Mouse (Mus musculus): ENCODE data around the gene Rfesd. TPM values are rescaled to one million over a fixed set of nuclear protein-coding genes. Genes with fewer than 3 reads are reported as not detected.

The Rfesd gene
- 18.6 and 23.4 TPM in 2 replicates for polyA plus RNA-seq (2014; fragmentation: Nextera tagmentation; extraction: Ambion mirVana)

GRCm38 (mm10) chr13:76017974-76018843, at the start of gene Rfesd:
Rfesd (minus strand) TSS chr13:76018719.
- Histone ChIP-seq H3K4me3 (ENCODE audit: low read depth, low read length) (peak within 1 kb of the TSS; percentile 74), H3K4me1 (ENCODE audit: control insufficient read depth, insufficient read depth, low read length) (peaks cover 3% of the 10 kb centered on the region; the same call in 1 of the 2 replicates), H3K9me3 (ENCODE audit: control insufficient read depth, low read length) (no peaks in the 10 kb centered on the region), H3K4me2 (ENCODE audit: low read depth, low read length) (peak within 1 kb of the TSS; percentile 61), H3K27ac (ENCODE audit: low read depth, low read length) (peak within 1 kb of the TSS; percentile 96), H3K9ac (replicated peaks; ENCODE audit: low read depth, low read length) (peak within 1 kb of the TSS; percentile 90), H3K36me3 (ENCODE audit: control insufficient read depth, insufficient read depth, low read length) (no peaks in the 10 kb centered on the region), H3K27me3 (ENCODE audit: control insufficient read depth, insufficient read depth, low read length) (no peaks in the 10 kb centered on the region)
- WGBS, result 1% methylated on average over 50 of the region's 50 CpGs
- peak; percentile 100 for ATAC-seq (ENCODE audit: low read depth)

DNA sequence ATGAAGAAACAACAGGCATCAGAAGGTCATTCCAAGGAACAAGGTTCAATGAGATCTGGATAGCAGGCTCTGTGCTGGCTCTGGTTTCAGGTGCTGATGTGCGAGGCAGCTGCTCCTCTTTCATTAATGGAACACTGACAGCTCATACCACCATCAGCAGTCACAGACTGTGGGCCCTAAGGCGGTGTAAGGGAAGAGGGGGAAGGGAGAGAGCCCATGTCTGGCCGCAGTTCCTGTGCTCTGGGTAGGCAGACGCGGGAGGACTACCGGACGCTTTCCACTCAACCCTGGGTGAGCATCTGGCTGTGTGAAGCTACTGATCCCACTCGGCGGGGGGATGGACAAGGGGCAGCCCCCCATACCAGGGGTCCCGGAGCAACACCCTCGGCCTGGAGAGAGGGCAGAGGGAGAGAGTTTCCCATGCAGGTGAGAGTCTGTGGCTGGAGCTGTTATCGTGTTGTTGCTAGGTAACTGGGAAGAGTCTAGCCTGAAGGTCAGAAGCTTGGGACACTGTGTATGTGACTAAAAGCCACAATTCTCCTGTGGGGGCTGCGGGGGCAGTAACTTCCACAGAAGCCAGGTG, 45.9 kb upstream of the Rfesd start:
- no peak overlapping the region for H3K4me2 ChIP-seq (ENCODE audit: low read depth, low read length)
- WGBS, result 87% methylated on average over 13 of the region's 13 CpGs
- H3K4me3 ChIP-seq (ENCODE audit: low read depth, low read length), result no peak overlapping the region
- no peak overlapping the region for H3K9ac ChIP-seq (replicated peaks; ENCODE audit: low read depth, low read length)
- no peaks in the 10 kb centered on the region for H3K9me3 ChIP-seq (ENCODE audit: control insufficient read depth, low read length)
- no peaks in the 10 kb centered on the region for H3K27me3 ChIP-seq (ENCODE audit: control insufficient read depth, insufficient read depth, low read length)
- no peak for ATAC-seq (ENCODE audit: low read depth)
- no peak overlapping the region for H3K27ac ChIP-seq (ENCODE audit: low read depth, low read length)
- H3K36me3 ChIP-seq (ENCODE audit: control insufficient read depth, insufficient read depth, low read length), result no peaks in the 10 kb centered on the region
- H3K4me1 ChIP-seq (ENCODE audit: control insufficient read depth, insufficient read depth, low read length), result no peaks in the 10 kb centered on the region

DNA sequence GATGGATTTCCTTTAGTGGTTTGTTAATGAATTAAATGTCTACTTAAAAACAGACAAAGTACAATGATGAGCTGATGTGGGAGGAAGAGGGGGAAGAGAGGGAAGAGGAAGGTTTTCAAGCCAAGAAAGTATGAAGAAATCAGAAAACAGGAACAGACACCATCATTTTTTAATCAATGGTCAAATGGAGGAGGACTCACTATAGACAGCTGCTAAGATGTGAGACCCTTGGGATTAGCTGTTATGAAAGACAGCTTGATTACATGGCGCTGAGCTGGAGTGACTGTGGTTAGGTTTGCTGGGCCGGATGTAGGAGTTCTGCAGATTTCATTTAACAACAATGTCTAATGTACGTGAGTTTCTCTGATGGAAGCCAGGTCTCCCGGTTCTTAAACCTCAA, 45.0 kb upstream of the Rfesd start:
- H3K9me3 ChIP-seq (ENCODE audit: control insufficient read depth, low read length), result no peaks in the 10 kb centered on the region
- 88% methylated on average over 4 of the region's 4 CpGs for WGBS
- ATAC-seq (ENCODE audit: low read depth), result no peak

GRCm38 (mm10) chr13:76062569-76062968, 44.0 kb upstream of the Rfesd start:
- Histone ChIP-seq H3K27me3 (ENCODE audit: control insufficient read depth, insufficient read depth, low read length) (no peaks in the 10 kb centered on the region), H3K9ac (replicated peaks; ENCODE audit: low read depth, low read length) (no peak overlapping the region), H3K4me2 (ENCODE audit: low read depth, low read length) (no peak overlapping the region), H3K9me3 (ENCODE audit: control insufficient read depth, low read length) (no peaks in the 10 kb centered on the region), H3K36me3 (ENCODE audit: control insufficient read depth, insufficient read depth, low read length) (no peaks in the 10 kb centered on the region), H3K27ac (ENCODE audit: low read depth, low read length) (no peak overlapping the region), H3K4me3 (ENCODE audit: low read depth, low read length) (no peak overlapping the region), H3K4me1 (ENCODE audit: control insufficient read depth, insufficient read depth, low read length) (no peaks in the 10 kb centered on the region)
- no peak for ATAC-seq (ENCODE audit: low read depth)
- 94% methylated on average over 3 of the region's 3 CpGs for WGBS

More for the DNA sequence above, 45.0 kb upstream of the Rfesd start:
- H3K9ac ChIP-seq (replicated peaks; ENCODE audit: low read depth, low read length), result no peak overlapping the region
- H3K27me3 ChIP-seq (ENCODE audit: control insufficient read depth, insufficient read depth, low read length), result no peaks in the 10 kb centered on the region
- H3K36me3 ChIP-seq (ENCODE audit: control insufficient read depth, insufficient read depth, low read length), result no peaks in the 10 kb centered on the region
- no peak overlapping the region for H3K4me2 ChIP-seq (ENCODE audit: low read depth, low read length)
- H3K4me1 ChIP-seq (ENCODE audit: control insufficient read depth, insufficient read depth, low read length), result no peaks in the 10 kb centered on the region
- no peak overlapping the region for H3K4me3 ChIP-seq (ENCODE audit: low read depth, low read length)
- no peak overlapping the region for H3K27ac ChIP-seq (ENCODE audit: low read depth, low read length)

GRCm38 (mm10) chr13:76062126-76062525, 43.6 kb upstream of the Rfesd start:
- no peaks in the 10 kb centered on the region for H3K4me1 ChIP-seq (ENCODE audit: control insufficient read depth, insufficient read depth, low read length)
- no peak overlapping the region for H3K9ac ChIP-seq (replicated peaks; ENCODE audit: low read depth, low read length)
- H3K27ac ChIP-seq (ENCODE audit: low read depth, low read length), result no peak overlapping the region
- H3K27me3 ChIP-seq (ENCODE audit: control insufficient read depth, insufficient read depth, low read length), result no peaks in the 10 kb centered on the region
- H3K36me3 ChIP-seq (ENCODE audit: control insufficient read depth, insufficient read depth, low read length), result no peaks in the 10 kb centered on the region
- no peak overlapping the region for H3K4me2 ChIP-seq (ENCODE audit: low read depth, low read length)
- H3K4me3 ChIP-seq (ENCODE audit: low read depth, low read length), result no peak overlapping the region
- 91% methylated on average over 3 of the region's 3 CpGs for WGBS
- no peaks in the 10 kb centered on the region for H3K9me3 ChIP-seq (ENCODE audit: control insufficient read depth, low read length)
- ATAC-seq (ENCODE audit: low read depth), result no peak

DNA sequence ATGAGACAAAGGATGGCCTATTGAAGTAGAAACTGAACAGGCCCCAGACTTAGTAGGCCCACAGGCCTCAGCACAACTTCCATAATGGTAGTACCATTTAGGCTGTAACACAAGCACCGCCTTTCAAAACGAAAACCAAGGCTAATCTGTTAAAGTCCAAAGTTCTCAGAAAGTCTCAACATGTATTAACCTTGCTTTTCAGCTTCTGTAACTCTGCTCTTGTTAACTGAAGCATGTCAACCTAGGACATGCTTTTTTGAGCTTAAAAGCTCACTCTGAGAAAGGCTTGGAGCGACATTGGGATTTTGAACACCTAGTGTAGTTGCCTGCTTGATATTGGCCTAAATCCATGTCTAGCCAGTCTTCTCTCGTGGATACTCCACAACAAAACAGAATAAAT, 41.1 kb upstream of the Rfesd start:
- H3K4me3 ChIP-seq (ENCODE audit: low read depth, low read length), result no peak overlapping the region

GRCm38 (mm10) chr13:76057267-76058069, 38.9 kb upstream of the Rfesd start:
- no peaks in the 10 kb centered on the region for H3K9me3 ChIP-seq (ENCODE audit: control insufficient read depth, low read length)
- 59% methylated on average over 10 of the region's 10 CpGs for WGBS
- no peak overlapping the region for H3K27ac ChIP-seq (ENCODE audit: low read depth, low read length)
- H3K36me3 ChIP-seq (ENCODE audit: control insufficient read depth, insufficient read depth, low read length), result no peaks in the 10 kb centered on the region
- no peaks in the 10 kb centered on the region; the same call in 1 of the 2 replicates for H3K4me1 ChIP-seq (ENCODE audit: control insufficient read depth, insufficient read depth, low read length)
- H3K27me3 ChIP-seq (ENCODE audit: control insufficient read depth, insufficient read depth, low read length), result peaks cover 12% of the 10 kb centered on the region
- H3K4me3 ChIP-seq (ENCODE audit: low read depth, low read length), result no peak overlapping the region
- no peak overlapping the region for H3K9ac ChIP-seq (replicated peaks; ENCODE audit: low read depth, low read length)
- H3K4me2 ChIP-seq (ENCODE audit: low read depth, low read length), result peak overlapping the region; percentile 99; the same call in 1 of the 2 replicates
- ATAC-seq (ENCODE audit: low read depth), result no peak

More for the DNA sequence above, 41.1 kb upstream of the Rfesd start:
- H3K27me3 ChIP-seq (ENCODE audit: control insufficient read depth, insufficient read depth, low read length), result peaks cover 5% of the 10 kb centered on the region
- no peak overlapping the region for H3K4me2 ChIP-seq (ENCODE audit: low read depth, low read length)
- H3K27ac ChIP-seq (ENCODE audit: low read depth, low read length), result no peak overlapping the region
- H3K9ac ChIP-seq (replicated peaks; ENCODE audit: low read depth, low read length), result no peak overlapping the region
- no peaks in the 10 kb centered on the region for H3K36me3 ChIP-seq (ENCODE audit: control insufficient read depth, insufficient read depth, low read length)
- ATAC-seq (ENCODE audit: low read depth), result no peak
- H3K4me1 ChIP-seq (ENCODE audit: control insufficient read depth, insufficient read depth, low read length), result no peaks in the 10 kb centered on the region; the same call in 1 of the 2 replicates
- H3K9me3 ChIP-seq (ENCODE audit: control insufficient read depth, low read length), result no peaks in the 10 kb centered on the region
- WGBS, result 92% methylated on average over 4 of the region's 4 CpGs

DNA sequence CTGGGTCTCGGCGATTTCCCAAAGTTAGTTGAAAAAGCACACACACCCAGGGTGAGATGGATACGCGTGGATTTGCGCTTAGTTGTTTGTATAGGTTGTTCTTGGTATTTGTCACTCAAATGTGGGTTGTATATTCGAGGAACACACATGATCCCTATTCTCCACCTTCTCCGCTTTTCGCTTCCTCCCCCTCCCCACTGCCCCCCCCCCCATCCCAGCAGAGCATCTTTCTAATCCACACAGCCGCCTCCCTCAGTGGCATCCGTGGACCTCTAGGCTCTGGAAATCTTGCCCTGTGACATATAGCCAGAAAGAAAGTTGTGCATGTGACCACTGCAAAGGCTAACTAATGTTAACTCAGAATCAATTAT, 38.4 kb upstream of the Rfesd start, which contains the start of gene Gpr150:
Gene Gpr150, minus strand, starts transcription at position 101 of the 371 bp plus-strand sequence.
- Histone ChIP-seq H3K36me3 (ENCODE audit: control insufficient read depth, insufficient read depth, low read length) (no peaks in the 10 kb centered on the region), H3K4me2 (ENCODE audit: low read depth, low read length) (peak within 1 kb of the TSS; percentile 99), H3K27me3 (ENCODE audit: control insufficient read depth, insufficient read depth, low read length) (peaks cover 12% of the 10 kb centered on the region), H3K27ac (ENCODE audit: low read depth, low read length) (peak within 1 kb of the TSS; percentile 16; the same call in 1 of the 2 replicates), H3K9me3 (ENCODE audit: control insufficient read depth, low read length) (no peaks in the 10 kb centered on the region), H3K4me1 (ENCODE audit: control insufficient read depth, insufficient read depth, low read length) (no peaks in the 10 kb centered on the region; the same call in 1 of the 2 replicates), H3K4me3 (ENCODE audit: low read depth, low read length) (peak within 1 kb of the TSS; percentile 64), H3K9ac (replicated peaks; ENCODE audit: low read depth, low read length) (peak within 1 kb of the TSS; percentile 58)
- ATAC-seq (ENCODE audit: low read depth), result no peak
- WGBS, result 10% methylated on average over 8 of the region's 10 CpGs

All from neural tube, embryonic 14.5 days (tissue).